Mouse (Mus musculus): Measurements from ENCODE around the gene Rhog. TPM values are rescaled to one million over a fixed set of nuclear protein-coding genes. Genes with fewer than 3 reads are reported as not detected.

The Rhog gene
- total RNA-seq, 2 experiments from 2014 or later = 38.6 to 145 TPM

DNA sequence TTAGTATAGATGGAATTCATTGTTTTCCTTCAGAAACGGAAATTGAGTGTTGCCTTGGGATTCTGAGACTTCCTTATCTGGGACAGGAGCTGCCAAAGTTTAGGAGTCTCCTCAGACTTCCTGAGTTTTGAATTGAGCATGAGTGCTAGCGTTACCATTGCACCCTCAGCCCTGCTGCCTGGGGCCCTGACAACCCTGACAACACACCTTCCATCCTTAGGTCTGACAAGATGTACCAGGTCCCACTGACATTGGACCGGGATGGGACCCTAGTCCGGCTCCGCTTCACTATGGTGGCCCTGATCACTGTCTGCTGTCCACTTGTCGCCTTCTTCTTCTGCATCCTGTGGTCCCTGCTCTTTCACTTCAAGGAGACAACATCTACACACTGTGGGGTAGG lies 29.8 kb downstream of the Rhog start:
- no peak for ATAC-seq (replicated peaks; ENCODE audit: low FRiP score, low TSS enrichment, poor library complexity, severe bottlenecking)

DNA sequence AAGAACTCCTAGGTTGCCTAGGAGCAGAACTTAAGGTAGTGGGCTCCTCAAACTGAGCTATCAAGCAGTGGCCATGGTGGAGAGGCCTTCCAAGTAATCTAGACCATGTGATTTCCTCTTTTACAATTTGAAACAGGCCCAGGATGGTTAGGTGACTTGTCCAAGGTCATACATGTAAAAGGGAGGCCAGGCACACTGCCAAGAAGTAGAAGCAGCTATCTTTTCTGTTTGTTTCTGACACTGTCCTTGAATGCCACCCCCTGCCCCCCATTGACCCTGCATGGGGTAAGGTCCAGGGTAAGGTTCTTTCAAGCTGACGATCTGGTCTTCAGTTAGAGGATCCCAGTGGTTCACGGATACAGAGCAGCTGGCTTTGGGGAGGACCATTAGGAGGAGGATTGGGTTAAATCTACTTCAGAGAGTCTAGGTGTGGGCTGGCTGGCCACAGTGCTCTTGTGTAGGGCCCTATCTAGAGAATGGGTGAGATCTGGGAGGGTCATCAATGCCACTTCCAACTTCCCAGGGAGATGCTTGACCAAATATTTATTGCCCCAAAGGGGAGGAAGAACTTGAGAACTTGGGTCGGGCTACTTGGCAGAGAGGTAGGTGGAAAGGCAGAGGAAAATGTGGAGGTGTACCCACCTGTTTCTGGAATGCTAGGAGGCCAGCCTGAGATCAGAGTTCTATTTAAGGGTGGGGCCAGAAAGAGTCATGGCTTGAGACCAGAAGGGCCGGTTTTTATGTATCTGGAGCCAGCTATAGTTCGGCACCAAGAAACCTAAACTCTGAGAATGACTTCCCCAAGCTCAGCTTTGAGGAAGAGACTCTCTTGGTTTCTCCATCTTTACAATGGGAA lies 31.7 kb downstream of the Rhog start:
- 0 out of 2 replicates have a peak, but pooled peaks have one; percentile 4 for ATAC-seq (replicated peaks; ENCODE audit: low FRiP score, low TSS enrichment, poor library complexity, severe bottlenecking)

DNA sequence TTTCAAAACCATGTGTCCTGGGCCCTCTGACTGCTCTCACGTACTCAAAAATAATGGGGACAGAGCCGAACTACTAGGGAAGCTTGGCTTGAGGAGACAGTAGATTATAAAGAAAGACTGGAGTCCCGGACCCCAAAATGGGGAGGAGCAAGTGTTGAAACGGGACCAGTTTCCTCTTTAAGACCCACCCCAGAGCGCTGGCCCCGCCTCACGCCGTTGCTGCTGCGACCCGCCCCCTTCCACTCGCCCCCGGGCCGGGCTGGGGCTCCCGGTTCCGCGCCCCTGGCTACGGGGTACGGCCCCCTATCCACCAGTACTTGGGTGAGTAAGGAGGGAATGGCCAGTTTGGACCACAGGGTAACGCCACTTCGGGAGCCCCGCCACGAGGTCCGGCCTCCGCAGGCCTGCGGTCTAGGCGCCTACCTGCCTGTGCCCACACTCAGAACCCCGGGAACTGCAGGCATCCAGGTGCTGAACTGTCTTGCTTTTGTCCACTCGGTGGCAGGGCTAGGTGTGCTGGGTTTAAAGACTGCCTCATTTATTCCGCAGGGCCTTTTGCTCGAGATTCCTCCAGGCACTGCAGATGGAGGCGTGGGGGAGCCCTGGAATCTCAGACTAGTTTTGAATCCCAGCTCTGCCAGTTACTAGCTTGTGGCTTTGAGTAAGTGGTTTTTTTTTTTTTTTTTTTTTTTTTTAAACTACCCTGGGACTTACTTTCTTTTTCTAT lies 32.9 kb downstream of the Rhog start:
- ATAC-seq (replicated peaks; ENCODE audit: low FRiP score, low TSS enrichment, poor library complexity, severe bottlenecking) = peak; percentile 80

DNA sequence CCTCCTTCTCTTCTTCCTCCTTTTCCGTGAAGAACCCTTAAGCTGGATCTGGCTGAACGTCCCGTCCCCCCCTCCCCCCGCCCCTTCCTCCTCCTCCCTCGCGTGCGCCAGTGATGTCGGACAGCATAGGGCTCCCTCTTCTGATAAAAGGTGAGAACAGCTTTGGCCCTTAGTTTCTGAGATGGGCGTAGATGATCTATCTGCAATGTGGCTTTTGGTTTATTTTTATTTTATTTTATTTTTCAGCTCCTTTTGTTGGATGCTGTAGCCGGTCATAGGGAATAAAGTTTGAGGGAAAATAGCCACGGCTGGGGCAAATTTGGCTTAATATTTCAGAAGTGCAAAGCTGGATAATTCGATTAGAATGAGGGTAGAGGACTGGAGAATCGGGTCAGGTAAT lies 33.5 kb downstream of the Rhog start:
- ATAC-seq (replicated peaks; ENCODE audit: low FRiP score, low TSS enrichment, poor library complexity, severe bottlenecking) = peak; percentile 70; the same call in 1 of the 2 replicates

DNA sequence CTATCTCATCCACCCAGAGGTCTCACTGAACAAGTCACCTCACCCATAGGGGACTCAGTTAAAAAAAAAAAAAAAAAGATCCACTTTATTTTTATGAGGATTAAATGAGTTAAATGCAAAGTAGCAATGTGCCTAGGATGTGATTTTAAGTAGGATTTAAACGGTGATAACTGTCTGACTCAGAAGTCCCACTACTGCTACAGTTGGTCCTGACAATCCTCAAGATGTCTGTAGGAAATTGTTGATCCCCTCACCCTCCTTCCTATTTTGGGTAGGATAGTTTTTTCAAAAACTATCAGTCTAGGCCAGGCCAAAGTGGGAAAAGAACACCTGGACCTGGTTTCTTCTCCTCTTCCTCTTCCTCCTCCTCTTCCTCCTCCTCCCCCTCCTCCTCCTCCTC lies 34.0 kb downstream of the Rhog start:
- no peak for ATAC-seq (replicated peaks; ENCODE audit: low FRiP score, low TSS enrichment, poor library complexity, severe bottlenecking)

DNA sequence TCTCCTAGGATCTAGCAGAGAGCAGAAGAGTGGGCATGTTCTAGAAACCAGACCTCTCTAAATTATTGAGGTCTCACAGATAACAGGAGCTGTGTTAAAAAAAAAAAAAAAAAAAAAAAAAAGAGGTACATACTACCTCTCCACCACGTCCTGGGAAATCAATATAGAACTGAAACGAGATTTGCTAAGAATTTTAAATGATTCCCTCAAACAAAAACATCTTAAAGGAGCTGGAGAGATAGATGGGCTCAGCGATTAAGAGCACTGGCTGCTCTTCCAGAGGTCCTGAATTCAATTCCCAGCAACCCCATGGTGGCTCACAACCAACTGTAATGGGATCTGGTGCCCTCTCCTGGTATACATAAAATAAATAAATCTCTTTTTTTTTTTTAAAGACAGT lies 44.8 kb downstream of the Rhog start:
- ATAC-seq (replicated peaks; ENCODE audit: low FRiP score, low TSS enrichment, poor library complexity, severe bottlenecking) = no peak

DNA sequence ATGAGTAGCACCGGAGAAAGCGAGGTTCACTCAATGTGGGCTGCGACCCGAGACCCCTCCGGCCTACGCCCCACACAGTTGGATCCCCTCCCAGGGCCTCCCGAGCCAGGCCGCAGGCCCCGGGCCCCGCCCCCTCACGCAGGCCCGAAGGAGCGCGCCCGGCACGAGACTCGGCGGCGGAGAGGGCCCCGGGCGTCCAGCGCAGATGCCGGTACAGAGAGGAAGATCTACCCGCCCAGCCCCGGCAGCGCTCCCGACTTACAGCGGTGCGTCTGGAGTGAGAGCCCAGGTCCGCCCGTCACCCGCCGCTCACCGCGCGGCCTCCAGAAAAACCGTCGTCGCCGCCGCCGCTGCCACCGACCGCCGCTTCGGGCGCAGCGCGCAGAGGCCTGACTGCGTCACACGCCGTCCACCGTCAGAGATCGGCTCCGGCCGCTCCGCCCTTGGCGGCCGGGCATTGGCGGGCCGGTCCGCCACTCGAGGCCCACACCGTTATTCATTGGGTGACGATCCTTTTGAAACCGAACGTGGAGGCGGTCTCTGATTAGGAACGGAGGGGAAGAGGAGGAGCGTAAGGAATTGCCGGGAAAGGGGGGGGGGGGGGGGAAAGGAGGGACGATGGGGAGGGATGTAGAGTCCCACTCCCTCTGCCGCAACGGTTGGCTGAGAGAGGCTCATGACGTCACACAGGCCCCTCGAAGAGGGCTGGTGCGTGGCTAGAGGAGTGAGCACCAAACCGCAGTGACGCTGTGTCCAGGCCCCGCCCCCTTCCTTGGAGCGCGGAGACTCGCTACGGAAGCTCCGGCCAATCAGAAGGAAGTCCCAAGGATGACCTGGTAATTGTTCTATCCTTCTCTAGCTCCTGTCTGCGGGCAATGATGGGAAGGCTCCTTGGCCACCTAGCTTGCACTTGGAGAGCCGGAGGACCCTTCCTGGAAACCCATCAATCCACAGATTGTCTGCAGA lies 45.8 kb downstream of the Rhog start, which contains the start of the genes Nup98 and Pgap2:
Nup98 (minus strand) TSS at position 421 of the 966 bp plus-strand sequence.
Pgap2 (plus strand) TSS at position 453 of the 966 bp plus-strand sequence.
- peak; percentile 93 for ATAC-seq (replicated peaks; ENCODE audit: low FRiP score, low TSS enrichment, poor library complexity, severe bottlenecking)

DNA sequence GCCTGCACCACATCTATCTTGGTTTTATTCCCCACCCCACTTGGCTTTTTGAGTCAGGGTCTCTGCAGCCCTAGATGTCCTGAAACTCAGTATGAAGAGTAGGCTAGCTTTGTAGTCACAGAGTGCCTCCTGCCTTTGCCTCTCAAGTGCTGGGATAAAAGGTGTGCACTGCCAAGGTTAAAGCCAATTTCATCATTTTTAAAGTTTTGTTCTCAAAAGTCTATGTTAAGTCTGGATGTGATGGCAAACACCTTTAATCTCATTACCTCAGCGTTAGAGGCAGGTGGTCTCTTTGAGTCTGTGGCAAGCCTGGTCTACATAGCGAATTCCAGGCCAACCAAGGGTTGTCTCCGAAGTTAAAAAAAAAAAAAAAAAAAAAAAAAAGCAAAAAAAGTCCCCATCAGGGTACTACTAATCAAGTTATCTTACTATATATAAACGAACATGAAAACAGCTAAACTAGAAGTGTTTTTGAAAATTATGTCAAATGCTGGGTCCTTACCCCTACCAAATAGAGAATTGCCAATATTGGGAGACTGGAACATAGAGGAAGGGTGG lies 47.0 kb downstream of the Rhog start:
- no peak for ATAC-seq (replicated peaks; ENCODE audit: low FRiP score, low TSS enrichment, poor library complexity, severe bottlenecking)

DNA sequence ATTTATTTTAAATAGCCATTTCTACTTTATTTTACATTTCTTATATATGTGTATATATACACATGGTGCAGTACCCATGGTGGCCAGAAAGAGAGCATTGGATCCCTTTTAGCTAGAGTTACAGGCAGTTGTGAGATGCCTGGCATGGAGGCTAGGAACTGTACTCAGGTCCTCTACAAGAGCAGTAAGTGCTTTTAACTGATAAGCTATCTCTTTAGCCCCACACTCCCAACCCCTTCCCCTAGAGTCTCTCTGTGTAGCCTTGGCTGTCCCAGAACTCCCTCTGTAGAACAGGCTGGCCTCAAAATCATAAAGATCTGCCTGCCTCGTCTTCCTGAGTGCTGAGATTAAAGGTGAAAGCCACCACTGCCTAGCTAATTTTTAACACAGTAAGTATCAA lies 50.2 kb downstream of the Rhog start:
- peak; percentile 44 for ATAC-seq (replicated peaks; ENCODE audit: low FRiP score, low TSS enrichment, poor library complexity, severe bottlenecking)

DNA sequence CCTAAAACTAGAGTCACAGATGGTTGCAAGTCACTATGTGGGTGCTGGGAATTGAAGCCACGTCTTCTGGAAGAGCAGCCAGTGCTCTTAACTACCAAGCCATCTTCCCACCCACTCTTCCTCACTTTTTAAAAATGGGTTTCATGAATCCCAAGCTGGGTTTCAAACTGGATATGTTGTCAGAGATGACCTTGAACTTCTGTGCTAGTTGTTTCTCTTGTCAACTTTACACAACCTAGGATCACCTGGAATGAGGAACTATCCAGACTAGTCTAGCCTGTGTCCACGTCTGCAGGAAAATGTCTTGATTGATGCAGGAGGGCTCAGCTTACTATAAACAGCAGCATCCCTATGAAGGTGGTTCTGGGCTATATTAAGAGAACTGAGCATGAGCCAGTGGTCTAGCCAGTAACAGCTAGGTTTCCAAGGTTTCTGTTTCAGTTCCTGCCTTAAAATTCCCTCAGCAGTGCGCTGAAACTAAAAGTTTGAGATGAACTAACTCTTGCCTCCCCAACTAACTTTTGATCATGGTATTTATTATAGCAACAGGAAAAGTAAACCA lies 51.5 kb downstream of the Rhog start:
- no peak for ATAC-seq (replicated peaks; ENCODE audit: low FRiP score, low TSS enrichment, poor library complexity, severe bottlenecking)

DNA sequence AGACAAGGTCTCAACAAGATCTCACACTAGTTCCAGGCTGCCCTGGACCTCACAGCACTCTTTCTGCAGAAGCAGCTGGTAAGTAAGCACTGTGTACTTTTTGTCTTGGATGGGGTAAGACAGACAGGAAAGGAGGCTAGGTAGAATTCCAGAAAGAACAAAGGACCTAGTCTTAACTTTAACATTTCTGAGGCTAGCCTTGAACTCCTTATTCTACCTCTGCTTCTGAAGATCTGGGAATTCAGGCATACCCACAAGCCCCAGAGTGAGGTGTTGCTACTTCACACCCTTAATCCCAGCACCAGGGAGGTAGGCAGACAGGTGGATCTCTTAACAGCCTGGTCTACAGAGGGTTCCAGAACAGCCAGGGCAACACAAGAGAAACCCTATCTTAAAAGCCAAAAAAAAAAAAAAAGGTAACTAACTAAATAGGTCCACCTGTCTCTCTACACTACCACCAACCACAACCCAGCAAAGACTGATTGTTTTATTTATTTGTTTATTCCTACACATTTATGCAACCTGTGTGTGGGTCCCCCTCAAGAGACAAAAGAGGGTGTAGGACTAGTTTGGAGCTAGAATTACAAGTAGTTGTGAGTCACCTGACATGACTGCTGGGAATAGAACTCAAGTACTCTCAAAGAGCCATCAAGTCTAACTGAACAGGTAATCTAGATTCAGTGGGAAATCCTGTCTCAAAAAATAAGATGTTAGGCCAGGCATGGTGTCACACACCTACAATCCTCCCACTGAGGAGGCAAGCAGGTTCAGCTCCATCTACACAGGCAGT lies 54.7 kb downstream of the Rhog start:
- no peak for ATAC-seq (replicated peaks; ENCODE audit: low FRiP score, low TSS enrichment, poor library complexity, severe bottlenecking)

DNA sequence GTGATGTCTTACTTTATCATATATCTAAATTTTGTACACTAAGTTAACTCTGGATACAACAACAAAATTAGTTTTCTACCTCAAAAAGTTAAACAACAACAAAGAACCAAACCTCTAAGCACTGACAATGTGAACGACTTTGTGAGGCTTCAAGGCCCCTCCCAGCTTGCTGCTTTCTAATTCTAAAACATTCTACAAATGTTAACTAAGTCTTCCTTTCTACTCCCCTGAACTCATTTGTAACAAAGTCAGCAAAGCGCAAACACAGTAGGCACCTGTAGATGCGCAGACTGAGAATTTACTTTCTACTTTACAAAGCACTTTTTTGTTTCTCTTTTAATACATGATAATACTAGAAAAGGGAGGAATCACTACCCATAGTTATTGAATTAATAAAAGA lies 55.3 kb downstream of the Rhog start:
- no peak for ATAC-seq (replicated peaks; ENCODE audit: low FRiP score, low TSS enrichment, poor library complexity, severe bottlenecking)

DNA sequence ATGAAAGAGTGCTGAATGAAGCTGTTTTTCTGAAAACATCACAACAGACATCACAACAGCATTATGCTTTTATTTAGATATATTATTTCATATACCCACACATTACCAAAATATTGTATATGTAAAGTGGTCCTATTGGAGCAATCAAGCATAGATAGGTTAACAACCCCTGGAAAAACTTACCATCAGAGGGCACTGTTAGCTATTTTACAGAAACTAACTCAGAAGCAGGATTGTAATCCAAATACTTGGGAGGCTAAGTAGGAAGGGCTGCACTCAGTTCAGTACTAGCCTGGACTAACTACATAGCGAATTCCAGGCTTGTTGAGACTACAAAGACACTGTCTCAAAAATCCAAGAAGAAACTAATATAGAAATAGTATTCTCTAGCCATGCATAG lies 63.5 kb downstream of the Rhog start:
- no peak for ATAC-seq (replicated peaks; ENCODE audit: low FRiP score, low TSS enrichment, poor library complexity, severe bottlenecking)

Other genes with a start within 250 kb of the Rhog start
- gene Il18bp, start 237.4 kb downstream of the Rhog start, total RNA-seq (2014; fragmentation: Nextera tagmentation) = 4.7 and 9.2 TPM in 2 replicates
- gene Il18bp, start 237.4 kb downstream of the Rhog start, total RNA-seq (2017) = 1.1 and 2.7 TPM in 2 replicates
- gene Rnf121, start 190.6 kb downstream of the Rhog start, total RNA-seq (2014; fragmentation: Nextera tagmentation) = 12.5 and 12.6 TPM in 2 replicates
- gene Rnf121, start 190.6 kb downstream of the Rhog start, total RNA-seq (2017) = 11.2 and 19.6 TPM in 2 replicates
- 54.5 and 57.5 TPM in 2 replicates for gene Xndc1, start 190.5 kb downstream of the Rhog start, total RNA-seq (2014; fragmentation: Nextera tagmentation)
- gene Xndc1, start 190.5 kb downstream of the Rhog start, total RNA-seq (2017) = 28.7 and 40.8 TPM in 2 replicates
- gene Xntrpc, start 190.3 kb downstream of the Rhog start, total RNA-seq (2014; fragmentation: Nextera tagmentation) = 0.48 and 1.3 TPM in 2 replicates
- gene Xntrpc, start 190.3 kb downstream of the Rhog start, total RNA-seq (2017) = 0.08 TPM in 1 of 2 replicates, not detected in the other
- not detected in 2 replicates for gene Trpc2, start 172.9 kb downstream of the Rhog start, total RNA-seq (2014; fragmentation: Nextera tagmentation)
- gene Trpc2, start 172.9 kb downstream of the Rhog start, total RNA-seq (2017) = 0.80 and 1.0 TPM in 2 replicates
- gene Art1, start 154.3 kb downstream of the Rhog start, total RNA-seq (2014; fragmentation: Nextera tagmentation) = not detected in 2 replicates
- not detected in 2 replicates for gene Art1, start 154.3 kb downstream of the Rhog start, total RNA-seq (2017)
- 2.2 TPM in 1 of 2 replicates, not detected in the other for gene Art5, start 146.6 kb downstream of the Rhog start, total RNA-seq (2014; fragmentation: Nextera tagmentation)
- gene Art5, start 146.6 kb downstream of the Rhog start, total RNA-seq (2017) = not detected in 2 replicates
- not detected in 2 replicates for gene Chrna10, start 139.2 kb downstream of the Rhog start, total RNA-seq (2014; fragmentation: Nextera tagmentation)
- not detected in 2 replicates for gene Chrna10, start 139.2 kb downstream of the Rhog start, total RNA-seq (2017)
- 71.1 and 73.6 TPM in 2 replicates for gene Nup98, start 45.9 kb downstream of the Rhog start, total RNA-seq (2014; fragmentation: Nextera tagmentation)
- gene Nup98, start 45.9 kb downstream of the Rhog start, total RNA-seq (2017) = 50.4 and 59.9 TPM in 2 replicates
- 40.0 and 41.2 TPM in 2 replicates for gene Pgap2, start 45.8 kb downstream of the Rhog start, total RNA-seq (2014; fragmentation: Nextera tagmentation)
- gene Pgap2, start 45.8 kb downstream of the Rhog start, total RNA-seq (2017) = 17.5 and 21.8 TPM in 2 replicates
- gene Stim1, start 11.8 kb upstream of the Rhog start, total RNA-seq (2014; fragmentation: Nextera tagmentation) = 23.4 and 37.7 TPM in 2 replicates
- gene Stim1, start 11.8 kb upstream of the Rhog start, total RNA-seq (2017) = 18.4 and 19.4 TPM in 2 replicates
- gene Rrm1, start 185.6 kb upstream of the Rhog start, total RNA-seq (2014; fragmentation: Nextera tagmentation) = 270 and 301 TPM in 2 replicates
- gene Rrm1, start 185.6 kb upstream of the Rhog start, total RNA-seq (2017) = 1,022 TPM in 2 replicates
- not detected in 2 replicates for gene Olfr543, start 225.6 kb upstream of the Rhog start, total RNA-seq (2014; fragmentation: Nextera tagmentation)
- gene Olfr543, start 225.6 kb upstream of the Rhog start, total RNA-seq (2017) = 0.09 TPM in 1 of 2 replicates, not detected in the other
- not detected in 2 replicates for gene Olfr544, start 232.3 kb upstream of the Rhog start, total RNA-seq (2014; fragmentation: Nextera tagmentation)
- gene Olfr544, start 232.3 kb upstream of the Rhog start, total RNA-seq (2017) = 0.05 TPM in 1 of 2 replicates, not detected in the other
- gene Olfr545, start 243.5 kb upstream of the Rhog start, total RNA-seq (2014; fragmentation: Nextera tagmentation) = not detected in 2 replicates
- gene Olfr545, start 243.5 kb upstream of the Rhog start, total RNA-seq (2017) = not detected in 2 replicates

Data from megakaryocyte-erythroid progenitor cell, adult 5-6 weeks (primary cell).